Mouse (Mus musculus): ENCODE measurements around the gene Insig2. TPM values are rescaled to one million over a fixed set of nuclear protein-coding genes. Genes with fewer than 3 reads are reported as not detected.

Gene Insig2
- polyA plus RNA-seq, 1 experiment from 2014 or later, result 33.8 TPM

DNA sequence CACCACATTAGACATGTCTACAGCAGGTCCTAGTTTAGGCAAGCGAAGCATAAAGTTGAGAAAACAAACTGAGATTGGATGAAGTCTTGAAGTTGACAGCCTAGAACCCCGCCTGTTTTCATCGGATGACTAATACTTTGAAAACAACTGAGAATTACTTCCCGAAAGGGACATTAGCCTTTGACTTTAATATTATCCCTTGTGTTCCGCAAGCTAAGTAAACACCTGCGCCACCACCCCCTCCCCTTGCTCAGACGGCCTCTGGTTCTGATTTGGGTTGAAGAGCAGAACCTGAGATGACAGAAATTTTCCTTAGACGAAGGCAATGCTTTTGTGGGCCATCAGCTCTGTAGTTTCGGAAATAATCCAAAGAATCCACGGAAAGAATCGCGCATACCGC, 18.2 kb upstream of the Insig2 start:
- 87% methylated on average over 13 of the region's 13 CpGs for WGBS
- Histone ChIP-seq H3K36me3 (no peaks in the 10 kb centered on the region), H3K4me1 (no peaks in the 10 kb centered on the region)

DNA sequence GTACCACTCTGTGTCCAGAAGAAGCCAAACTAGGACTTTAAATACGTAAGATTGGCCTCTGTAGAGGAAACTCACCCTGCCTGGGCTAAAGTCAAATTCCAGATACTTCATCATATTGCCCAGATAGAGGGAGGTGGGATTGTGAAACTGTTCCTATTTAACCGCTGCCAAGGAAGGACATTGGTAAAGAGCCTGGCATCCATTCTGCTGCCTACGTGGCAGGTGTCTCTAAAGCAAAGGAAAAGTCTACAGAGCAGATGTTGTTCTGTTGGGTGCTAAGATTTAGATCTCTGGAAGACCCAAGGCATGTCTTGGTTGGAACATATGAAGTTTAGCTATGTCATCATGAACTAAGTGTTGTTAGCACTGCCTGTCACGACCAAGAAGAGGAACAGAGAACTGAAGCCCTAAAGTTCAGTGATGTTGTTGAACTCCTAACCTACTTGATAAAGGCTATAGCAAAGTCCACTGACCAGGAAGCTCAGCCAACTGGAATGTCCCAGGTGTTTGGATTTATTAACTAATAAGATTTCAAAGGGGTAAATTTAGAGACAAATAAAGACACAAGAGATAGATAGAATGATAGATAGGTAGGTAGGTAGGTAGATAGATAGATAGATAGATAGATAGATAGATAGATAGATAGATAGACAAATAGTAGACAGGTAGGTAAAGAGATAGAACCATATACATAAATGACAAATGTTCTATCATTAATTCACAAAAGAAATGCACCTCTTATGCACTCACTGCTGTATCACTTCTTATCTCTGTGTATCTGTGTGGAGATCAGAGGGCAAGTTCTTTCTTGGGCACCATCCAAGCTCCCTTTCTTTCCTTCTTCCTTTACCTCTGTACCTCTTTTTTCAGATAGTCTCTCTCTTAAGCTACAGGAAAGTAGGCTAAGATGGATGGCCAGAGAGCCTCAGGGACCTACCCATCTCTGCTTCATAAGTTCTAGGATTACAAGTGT, 16.8 kb upstream of the Insig2 start:
- no peak for ATAC-seq (ENCODE audit: low FRiP score, low read depth)
- WGBS, result 84% methylated on average over 4 of the region's 4 CpGs
- H3K27ac ChIP-seq, result no peak overlapping the region
- H3K4me3 ChIP-seq, result no peak overlapping the region
- H3K4me1 ChIP-seq, result no peaks in the 10 kb centered on the region
- no peak overlapping the region for H3K4me2 ChIP-seq (replicated peaks)
- no peaks in the 10 kb centered on the region for H3K27me3 ChIP-seq (replicated peaks)
- 0 out of 2 replicates have a peak, but pooled peaks cover 3% of the 10 kb centered on the region for H3K9me3 ChIP-seq
- no peaks in the 10 kb centered on the region for H3K36me3 ChIP-seq
- H3K9ac ChIP-seq, result no peak overlapping the region

More for the DNA sequence above, 18.2 kb upstream of the Insig2 start:
- no peak for ATAC-seq (ENCODE audit: low FRiP score, low read depth)
- Histone ChIP-seq H3K9me3 (0 out of 2 replicates have a peak, but pooled peaks cover 3% of the 10 kb centered on the region), H3K27me3 (replicated peaks) (no peaks in the 10 kb centered on the region), H3K4me2 (replicated peaks) (no peak overlapping the region), H3K27ac (no peak overlapping the region), H3K4me3 (no peak overlapping the region), H3K9ac (no peak overlapping the region)

- no peaks in the 10 kb centered on the region for H3K27me3 ChIP-seq (replicated peaks)
- ATAC-seq (ENCODE audit: low FRiP score, low read depth), result no peak
- H3K9ac ChIP-seq, result no peak overlapping the region
- WGBS, result 72% methylated on average over 5 of the region's 5 CpGs
- H3K4me3 ChIP-seq, result no peak overlapping the region
- no peaks in the 10 kb centered on the region for H3K36me3 ChIP-seq
- no peak overlapping the region for H3K4me2 ChIP-seq (replicated peaks)
- no peaks in the 10 kb centered on the region for H3K4me1 ChIP-seq
- H3K9me3 ChIP-seq, result no peaks in the 10 kb centered on the region
- no peak overlapping the region for H3K27ac ChIP-seq
Measured at GRCm38 (mm10) chr1:121343966-121344365, 11.6 kb upstream of the Insig2 start.

- H3K36me3 ChIP-seq, result no peaks in the 10 kb centered on the region
- H3K4me2 ChIP-seq (replicated peaks), result no peak overlapping the region
- no peak overlapping the region for H3K9ac ChIP-seq
- H3K27ac ChIP-seq, result no peak overlapping the region
- H3K4me3 ChIP-seq, result no peak overlapping the region
- no peaks in the 10 kb centered on the region for H3K9me3 ChIP-seq
- no peak for ATAC-seq (ENCODE audit: low FRiP score, low read depth)
- H3K27me3 ChIP-seq (replicated peaks), result no peaks in the 10 kb centered on the region
- H3K4me1 ChIP-seq, result no peaks in the 10 kb centered on the region
- 81% methylated on average over 4 of the region's 4 CpGs for WGBS
Measured at GRCm38 (mm10) chr1:121335789-121336188, 3.4 kb upstream of the Insig2 start.

DNA sequence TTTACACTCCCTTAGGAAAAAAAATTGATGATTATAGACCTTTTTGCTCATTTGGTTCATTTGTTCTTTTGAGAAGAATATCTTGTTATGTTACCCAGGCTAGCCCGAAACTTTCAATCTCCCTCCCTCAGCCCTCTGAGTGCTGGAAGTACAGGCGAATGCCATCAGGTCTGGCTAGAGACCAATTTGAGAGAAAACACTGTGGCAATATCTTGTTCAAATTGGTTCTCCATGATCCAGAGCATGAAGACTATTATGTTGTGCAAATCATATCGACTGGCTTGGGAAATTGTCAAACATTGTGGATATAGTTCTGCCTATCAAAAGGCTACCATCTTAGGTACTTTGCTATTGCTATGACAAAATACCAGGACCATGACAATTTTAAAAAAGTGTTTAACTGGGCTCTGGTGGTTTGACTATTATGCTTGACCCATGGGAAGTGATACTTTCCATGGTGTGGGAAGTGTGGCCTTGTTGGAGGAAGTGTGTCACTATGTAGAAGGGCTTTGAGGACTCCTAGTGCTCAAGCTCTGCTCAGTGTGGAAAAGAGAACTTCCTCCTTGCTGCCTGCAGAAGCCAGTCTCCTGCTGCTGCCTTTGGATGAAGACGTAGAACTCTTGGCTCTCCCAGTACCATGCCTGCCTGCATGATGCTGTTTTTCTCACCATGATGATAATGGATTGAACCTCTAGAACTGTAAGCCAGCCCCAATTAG, 1.8 kb upstream of the Insig2 start:
- H3K4me3 ChIP-seq, result no peak overlapping the region
- no peaks in the 10 kb centered on the region for H3K27me3 ChIP-seq (replicated peaks)
- no peak overlapping the region for H3K4me2 ChIP-seq (replicated peaks)
- no peak overlapping the region for H3K9ac ChIP-seq
- no peaks in the 10 kb centered on the region for H3K4me1 ChIP-seq
- no peak overlapping the region for H3K27ac ChIP-seq
- H3K36me3 ChIP-seq, result no peaks in the 10 kb centered on the region
- WGBS, result 91% methylated on average over 4 of the region's 4 CpGs
- H3K9me3 ChIP-seq, result no peaks in the 10 kb centered on the region
- no peak for ATAC-seq (ENCODE audit: low FRiP score, low read depth)

- no peak overlapping the region for H3K9ac ChIP-seq
- 86% methylated on average over 2 of the region's 2 CpGs for WGBS
- no peak overlapping the region for H3K27ac ChIP-seq
- no peaks in the 10 kb centered on the region for H3K36me3 ChIP-seq
- no peaks in the 10 kb centered on the region for H3K9me3 ChIP-seq
- H3K4me1 ChIP-seq, result peaks cover 15% of the 10 kb centered on the region
- H3K4me2 ChIP-seq (replicated peaks), result no peak overlapping the region
- H3K27me3 ChIP-seq (replicated peaks), result no peaks in the 10 kb centered on the region
- H3K4me3 ChIP-seq, result no peak overlapping the region
- no peak for ATAC-seq (ENCODE audit: low FRiP score, low read depth)
Measured at GRCm38 (mm10) chr1:121330621-121331020, 1.8 kb downstream of the Insig2 start.

DNA sequence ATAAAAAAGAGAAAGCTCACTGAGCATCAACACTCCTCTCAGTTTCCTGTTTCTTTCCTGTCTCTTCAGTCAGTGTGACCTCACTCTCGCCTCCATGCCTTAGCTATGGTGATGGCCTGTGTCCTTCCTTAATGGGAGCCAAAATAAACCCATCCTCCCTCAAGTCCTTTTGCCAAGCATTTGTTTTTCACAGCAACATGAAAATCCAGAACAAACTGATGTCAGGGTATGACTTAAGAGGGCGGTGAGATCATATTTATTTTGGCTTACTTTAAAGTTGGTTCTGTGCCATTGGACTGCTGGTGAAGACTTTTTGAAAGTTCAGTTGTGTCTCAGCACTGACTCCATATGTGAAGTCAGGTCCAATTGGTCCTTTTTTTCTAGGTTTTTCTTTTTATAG, 3.0 kb downstream of the Insig2 start:
- 80% methylated on average over 2 of the region's 2 CpGs for WGBS
- no peak overlapping the region for H3K9ac ChIP-seq
- no peak overlapping the region for H3K4me3 ChIP-seq

DNA sequence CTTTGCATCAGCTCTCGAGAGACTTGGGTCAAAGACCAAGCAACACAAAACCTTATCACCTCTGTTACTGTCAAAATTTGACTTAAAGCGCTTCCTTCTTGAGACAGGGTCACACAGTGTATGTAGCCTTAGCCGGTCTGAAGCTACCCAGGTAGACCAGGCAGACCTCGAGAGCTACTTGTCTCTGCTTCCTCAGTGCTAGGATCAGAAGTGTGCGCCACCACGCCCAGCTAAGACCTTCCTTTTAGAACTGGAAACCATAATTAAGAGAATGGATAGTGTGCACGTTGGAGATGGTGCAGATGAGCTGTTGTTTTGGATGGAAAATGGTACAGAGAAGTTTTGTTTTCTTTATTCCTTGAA, 4.2 kb downstream of the Insig2 start:
- ATAC-seq (ENCODE audit: low FRiP score, low read depth), result peak; percentile 74
- Histone ChIP-seq H3K9me3 (no peaks in the 10 kb centered on the region), H3K9ac (peak overlapping the region; percentile 57), H3K4me3 (peak overlapping the region; percentile 54), H3K27me3 (replicated peaks) (no peaks in the 10 kb centered on the region), H3K4me1 (peaks cover 15% of the 10 kb centered on the region), H3K4me2 (replicated peaks) (peak overlapping the region; percentile 77), H3K36me3 (no peaks in the 10 kb centered on the region), H3K27ac (peak overlapping the region; percentile 86)
- 7% methylated on average over 7 of the region's 7 CpGs for WGBS

More for the DNA sequence above, 3.0 kb downstream of the Insig2 start:
- no peak for ATAC-seq (ENCODE audit: low FRiP score, low read depth)
- Histone ChIP-seq H3K4me1 (peaks cover 15% of the 10 kb centered on the region), H3K4me2 (replicated peaks) (no peak overlapping the region), H3K9me3 (no peaks in the 10 kb centered on the region), H3K36me3 (no peaks in the 10 kb centered on the region), H3K27ac (no peak overlapping the region), H3K27me3 (replicated peaks) (no peaks in the 10 kb centered on the region)

DNA sequence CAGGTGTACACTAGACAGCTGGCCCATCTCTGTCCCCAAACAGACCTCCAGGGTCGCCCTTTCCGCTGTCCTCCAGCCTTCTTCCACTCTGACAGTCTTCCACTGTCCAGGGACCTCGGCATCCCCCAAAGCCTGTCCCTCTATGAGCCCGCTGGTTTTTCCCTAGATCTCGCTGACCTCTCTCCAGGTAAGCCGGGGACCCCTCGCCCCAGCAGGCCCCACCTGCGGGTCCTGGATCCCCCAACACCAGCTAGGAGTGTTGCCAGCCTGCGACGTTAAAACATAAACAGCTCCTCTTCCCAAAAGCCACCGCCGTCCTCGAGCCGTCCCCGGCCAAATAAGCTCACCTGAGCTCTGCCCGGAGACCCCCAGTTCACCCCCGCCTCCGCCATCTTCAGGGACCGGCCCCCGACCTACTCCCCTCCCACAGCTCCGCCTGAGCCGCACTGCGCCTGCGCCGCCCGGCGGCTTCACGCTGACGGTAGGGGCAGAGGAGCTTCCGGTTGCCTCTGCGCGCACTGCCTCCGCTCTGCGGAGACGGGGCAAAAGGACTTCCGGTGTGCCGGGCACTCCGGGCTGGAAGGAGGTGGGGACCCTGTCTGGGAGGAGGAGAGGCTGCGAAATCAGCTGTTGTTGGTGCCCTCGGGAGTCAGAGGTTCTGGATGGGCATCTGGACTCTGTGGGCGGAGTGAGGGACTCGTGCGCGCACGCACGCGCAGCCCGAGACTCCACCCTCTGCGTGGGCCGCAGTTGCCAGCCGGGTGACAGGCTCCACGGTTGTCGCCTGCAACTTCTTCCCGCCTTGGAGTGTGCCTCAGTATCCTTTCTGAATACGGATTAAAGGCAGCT, 4.8 kb downstream of the Insig2 start:
- Histone ChIP-seq H3K9me3 (no peaks in the 10 kb centered on the region), H3K36me3 (no peaks in the 10 kb centered on the region), H3K27me3 (replicated peaks) (no peaks in the 10 kb centered on the region), H3K4me2 (replicated peaks) (peak overlapping the region; percentile 77), H3K4me1 (peaks cover 15% of the 10 kb centered on the region), H3K4me3 (peak overlapping the region; percentile 54), H3K27ac (peak overlapping the region; percentile 86), H3K9ac (peak overlapping the region; percentile 57)
- peak; percentile 98 for ATAC-seq (ENCODE audit: low FRiP score, low read depth)
- under 1% methylated on average over 55 of the region's 55 CpGs for WGBS

DNA sequence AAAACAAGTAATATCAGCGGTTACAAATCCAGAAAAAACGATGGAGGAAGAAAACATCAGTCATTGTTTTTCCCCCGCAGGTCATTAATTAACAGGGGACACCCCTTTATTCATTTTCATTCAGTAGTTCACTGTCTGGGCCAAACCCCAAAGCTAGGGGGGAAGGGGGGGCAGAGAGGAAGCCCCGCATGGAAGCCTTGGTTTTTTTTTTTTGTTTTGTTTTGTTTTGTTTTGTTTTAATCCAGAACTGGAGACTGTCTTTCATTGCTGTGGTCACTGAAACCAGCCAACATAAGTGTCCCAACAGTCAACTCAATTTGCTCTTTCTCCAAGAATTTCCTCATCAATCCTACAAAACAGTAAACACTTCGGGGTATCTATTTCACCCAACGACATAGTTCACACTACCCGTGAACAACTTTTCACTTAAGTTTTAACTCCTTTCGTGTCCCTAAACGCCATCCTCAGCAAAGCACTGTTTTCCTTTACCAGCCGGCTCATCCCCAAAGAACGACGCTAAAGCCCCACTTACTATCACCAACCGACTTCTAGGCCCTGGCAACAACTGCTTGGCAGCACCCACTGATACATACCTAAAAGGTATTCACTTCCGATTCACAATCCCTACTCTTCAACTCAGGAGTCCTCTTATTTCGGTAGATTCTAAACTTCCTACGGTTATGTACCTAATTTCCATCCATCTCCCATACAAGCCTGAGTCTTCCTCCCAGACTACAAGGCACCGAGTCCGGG, 5.6 kb downstream of the Insig2 start:
- no peak overlapping the region for H3K27ac ChIP-seq
- H3K27me3 ChIP-seq (replicated peaks), result no peaks in the 10 kb centered on the region
- H3K4me2 ChIP-seq (replicated peaks), result peak overlapping the region; percentile 77
- no peak for ATAC-seq (ENCODE audit: low FRiP score, low read depth)
- peaks cover 15% of the 10 kb centered on the region for H3K4me1 ChIP-seq
- H3K36me3 ChIP-seq, result no peaks in the 10 kb centered on the region
- 31% methylated on average over 18 of the region's 18 CpGs for WGBS
- peak overlapping the region; percentile 54 for H3K4me3 ChIP-seq
- no peaks in the 10 kb centered on the region for H3K9me3 ChIP-seq
- peak overlapping the region; percentile 57 for H3K9ac ChIP-seq

DNA sequence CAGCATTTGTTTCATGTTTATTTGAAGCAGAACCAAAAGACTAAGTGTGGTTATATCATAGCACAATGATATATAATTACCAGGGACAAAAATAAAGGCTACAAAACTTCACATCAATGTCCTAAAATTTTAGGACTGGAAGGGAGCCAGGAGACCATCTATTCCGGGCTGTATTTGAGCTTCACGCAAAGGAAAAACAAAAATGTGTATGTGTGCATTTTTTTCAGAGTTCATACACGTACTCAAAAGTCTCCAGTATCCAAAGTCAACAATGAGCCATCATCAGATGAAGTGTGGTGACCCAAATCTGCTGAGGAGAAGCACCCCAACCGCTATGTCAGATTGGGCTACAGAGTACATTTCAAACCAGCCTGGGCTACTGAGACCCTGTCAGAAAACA, 8.9 kb downstream of the Insig2 start:
- peaks cover 15% of the 10 kb centered on the region for H3K4me1 ChIP-seq
- no peaks in the 10 kb centered on the region for H3K36me3 ChIP-seq
- no peak overlapping the region for H3K4me2 ChIP-seq (replicated peaks)
- H3K4me3 ChIP-seq, result no peak overlapping the region
- no peaks in the 10 kb centered on the region for H3K27me3 ChIP-seq (replicated peaks)
- no peak overlapping the region for H3K9ac ChIP-seq
- 84% methylated on average over 4 of the region's 4 CpGs for whole genome bisulfite sequencing
- ATAC-seq (ENCODE audit: low FRiP score, low read depth), result no peak
- H3K27ac ChIP-seq, result no peak overlapping the region
- no peaks in the 10 kb centered on the region for H3K9me3 ChIP-seq

Data from neural tube, embryonic 12.5 days (tissue).